Mouse (Mus musculus) midbrain, embryonic 15.5 days (tissue): ENCODE measurements around the gene Bmp6. TPM values are rescaled to one million over a fixed set of nuclear protein-coding genes. Genes with fewer than 3 reads are reported as not detected.

ENCODE experiments used
- ATAC-seq: fragments of 200-750 bp; cut with Nextera tagmentation; replicated peaks from 2 replicates; pipeline ENCODE4 v1.8.0; 2017; ENCODE audit warnings: moderate TSS enrichment
- H3K27ac ChIP-seq: fragments of 300-500 bp; sonication (generic); 2 replicates; pipeline ENCODE4 v1.5.1; 2015; ENCODE audit warnings: mild to moderate bottlenecking, inconsistent platforms
- H3K27me3 ChIP-seq: fragments of 300-500 bp; sonication (generic); replicated peaks from 2 replicates; pipeline ENCODE4 v1.6.1; 2015; ENCODE audit warnings: inconsistent platforms
- H3K36me3 ChIP-seq: fragments of 300-500 bp; sonication (generic); replicated peaks from 2 replicates; pipeline ENCODE4 v1.6.1; 2015; ENCODE audit warnings: inconsistent platforms
- H3K4me1 ChIP-seq: fragments of 300-500 bp; sonication (generic); 2 replicates; pipeline ENCODE4 v1.6.1; 2015; ENCODE audit warnings: inconsistent platforms
- H3K4me2 ChIP-seq: fragments of 300-500 bp; sonication (generic); 2 replicates; pipeline ENCODE4 v1.6.1; 2015; ENCODE audit warnings: inconsistent platforms, mild to moderate bottlenecking, moderate library complexity
- H3K4me3 ChIP-seq: fragments of 300-500 bp; sonication (generic); 2 replicates; pipeline ENCODE4 v1.5.1; 2015; ENCODE audit warnings: mild to moderate bottlenecking, inconsistent platforms
- H3K9ac ChIP-seq: fragments of 300-500 bp; sonication (generic); 2 replicates; pipeline ENCODE4 v1.6.1; 2015; ENCODE audit warnings: mild to moderate bottlenecking, inconsistent platforms
- H3K9me3 ChIP-seq: fragments of 300-500 bp; sonication (generic); 2 replicates; pipeline ENCODE4 v1.6.1; 2016; ENCODE audit warnings: inconsistent platforms
- WGBS: fragments of 180-500 bp; shearing (Covaris S2); methylation state at CpG from one replicate; pipeline ENCODE4 v1.1.7; 2015; ENCODE audit warnings: mixed read lengths; 5-methylcytosine and 5-hydroxymethylcytosine counted together
- polyA plus RNA-seq: library from polyadenylated mRNA; unstranded; fragments of >200 nt; fragmentation: Nextera tagmentation; extraction: Ambion mirVana; gene quantifications from 2 replicates; pipeline ENCODE4 v1.2.1, GENCODE M21; 2015

The Bmp6 gene
- polyA plus RNA-seq, 1 experiment from 2014 or later: 3.3 TPM

- Histone ChIP-seq H3K9me3 (no peaks in the 10 kb centered on the region), H3K9ac (peak overlapping the region; percentile 38), H3K27ac (no peak overlapping the region), H3K4me2 (peak overlapping the region; percentile 83), H3K36me3 (no peaks in the 10 kb centered on the region), H3K4me3 (peak overlapping the region; percentile 45), H3K27me3 (peaks cover 53% of the 10 kb centered on the region), H3K4me1 (peaks cover 28% of the 10 kb centered on the region)
- WGBS: 2% methylated on average over 32 of the region's 32 CpGs
- ATAC-seq: peak; percentile 49
These were observed 519 bp downstream of the Bmp6 start for GRCm38 (mm10) chr13:38345431-38345820.

GRCm38 (mm10) chr13:38346096-38346915, 1.4 kb downstream of the Bmp6 start:
- under 1% methylated on average over 57 of the region's 63 CpGs for WGBS
- peak overlapping the region; percentile 38 for H3K9ac ChIP-seq
- H3K27ac ChIP-seq: no peak overlapping the region
- H3K4me2 ChIP-seq: peak overlapping the region; percentile 83
- H3K27me3 ChIP-seq: peaks cover 56% of the 10 kb centered on the region
- peak; percentile 31 for ATAC-seq
- H3K4me1 ChIP-seq: peaks cover 28% of the 10 kb centered on the region
- no peaks in the 10 kb centered on the region for H3K36me3 ChIP-seq
- peak overlapping the region; percentile 45 for H3K4me3 ChIP-seq
- no peaks in the 10 kb centered on the region for H3K9me3 ChIP-seq

- peak overlapping the region; percentile 83 for H3K4me2 ChIP-seq
- 4% methylated on average over 19 of the region's 19 CpGs for WGBS
- no peaks in the 10 kb centered on the region for H3K9me3 ChIP-seq
- H3K36me3 ChIP-seq: no peaks in the 10 kb centered on the region
- peaks cover 28% of the 10 kb centered on the region for H3K4me1 ChIP-seq
- no peak overlapping the region for H3K27ac ChIP-seq
- H3K9ac ChIP-seq: no peak overlapping the region
- peak overlapping the region; percentile 45 for H3K4me3 ChIP-seq
- 0 out of 2 replicates have a peak, but pooled peaks have one; percentile 7 for ATAC-seq
- peaks cover 59% of the 10 kb centered on the region for H3K27me3 ChIP-seq
These were observed 2.3 kb downstream of the Bmp6 start for GRCm38 (mm10) chr13:38347021-38347774.

GRCm38 (mm10) chr13:38347775-38348135, 2.8 kb downstream of the Bmp6 start:
- ATAC-seq: no peak
- Histone ChIP-seq H3K27me3 (peaks cover 59% of the 10 kb centered on the region), H3K9me3 (no peaks in the 10 kb centered on the region), H3K9ac (no peak overlapping the region), H3K27ac (no peak overlapping the region), H3K4me2 (no peak overlapping the region), H3K36me3 (no peaks in the 10 kb centered on the region), H3K4me1 (peaks cover 28% of the 10 kb centered on the region), H3K4me3 (no peak overlapping the region; the same call in 1 of the 2 replicates)
- 21% methylated on average over 5 of the region's 5 CpGs for WGBS

GRCm38 (mm10) chr13:38349046-38349445, 4.1 kb downstream of the Bmp6 start:
- Histone ChIP-seq H3K9me3 (no peaks in the 10 kb centered on the region), H3K36me3 (no peaks in the 10 kb centered on the region), H3K9ac (no peak overlapping the region), H3K27me3 (peaks cover 54% of the 10 kb centered on the region), H3K4me2 (no peak overlapping the region), H3K4me3 (no peak overlapping the region), H3K4me1 (peaks cover 28% of the 10 kb centered on the region), H3K27ac (no peak overlapping the region)
- 83% methylated on average over 4 of the region's 4 CpGs for WGBS
- no peak for ATAC-seq

- Histone ChIP-seq H3K27ac (no peak overlapping the region), H3K9me3 (no peaks in the 10 kb centered on the region), H3K4me3 (no peak overlapping the region), H3K36me3 (no peaks in the 10 kb centered on the region), H3K27me3 (peaks cover 46% of the 10 kb centered on the region), H3K4me2 (no peak overlapping the region), H3K9ac (no peak overlapping the region), H3K4me1 (peaks cover 26% of the 10 kb centered on the region)
- 78% methylated on average over 5 of the region's 5 CpGs for WGBS
- no peak for ATAC-seq
These were observed 4.9 kb downstream of the Bmp6 start for GRCm38 (mm10) chr13:38349818-38350217.

- H3K9me3 ChIP-seq: no peaks in the 10 kb centered on the region
- no peaks in the 10 kb centered on the region for H3K36me3 ChIP-seq
- no peak overlapping the region for H3K9ac ChIP-seq
- H3K4me2 ChIP-seq: no peak overlapping the region
- ATAC-seq: no peak
- H3K4me3 ChIP-seq: no peak overlapping the region
- WGBS: 29% methylated on average over 5 of the region's 5 CpGs
- peaks cover 25% of the 10 kb centered on the region for H3K27me3 ChIP-seq
- peaks cover 5% of the 10 kb centered on the region for H3K4me1 ChIP-seq
- no peak overlapping the region for H3K27ac ChIP-seq
These were observed 7.1 kb downstream of the Bmp6 start for GRCm38 (mm10) chr13:38351996-38352395.

GRCm38 (mm10) chr13:38352986-38353385, 8.1 kb downstream of the Bmp6 start:
- H3K4me2 ChIP-seq: no peak overlapping the region
- no peaks in the 10 kb centered on the region for H3K9me3 ChIP-seq
- 63% methylated on average over 10 of the region's 10 CpGs for WGBS
- no peaks in the 10 kb centered on the region for H3K4me1 ChIP-seq
- ATAC-seq: no peak
- peaks cover 15% of the 10 kb centered on the region for H3K27me3 ChIP-seq
- H3K4me3 ChIP-seq: no peak overlapping the region
- no peak overlapping the region for H3K9ac ChIP-seq
- H3K27ac ChIP-seq: no peak overlapping the region
- H3K36me3 ChIP-seq: no peaks in the 10 kb centered on the region

- H3K27me3 ChIP-seq: peaks cover 10% of the 10 kb centered on the region; the same call in 1 of the 2 replicates
- H3K4me1 ChIP-seq: no peaks in the 10 kb centered on the region
- peak overlapping the region; percentile 3; the same call in 1 of the 2 replicates for H3K4me2 ChIP-seq
- no peak overlapping the region for H3K4me3 ChIP-seq
- no peak overlapping the region for H3K27ac ChIP-seq
- no peaks in the 10 kb centered on the region for H3K36me3 ChIP-seq
- H3K9me3 ChIP-seq: no peaks in the 10 kb centered on the region
- WGBS: 60% methylated on average over 24 of the region's 24 CpGs
- ATAC-seq: no peak
- H3K9ac ChIP-seq: no peak overlapping the region
These were observed 8.7 kb downstream of the Bmp6 start for GRCm38 (mm10) chr13:38353420-38354255.

- Histone ChIP-seq H3K9me3 (no peaks in the 10 kb centered on the region), H3K4me1 (no peaks in the 10 kb centered on the region), H3K9ac (no peak overlapping the region), H3K4me3 (no peak overlapping the region), H3K27me3 (peaks cover 7% of the 10 kb centered on the region; the same call in 1 of the 2 replicates), H3K36me3 (no peaks in the 10 kb centered on the region), H3K4me2 (no peak overlapping the region), H3K27ac (no peak overlapping the region)
- WGBS: 61% methylated on average over 1 of the region's 1 CpGs
- no peak for ATAC-seq
These were observed 9.4 kb downstream of the Bmp6 start for GRCm38 (mm10) chr13:38354284-38354683.

- H3K4me2 ChIP-seq: no peak overlapping the region
- no peaks in the 10 kb centered on the region for H3K9me3 ChIP-seq
- no peak overlapping the region for H3K4me3 ChIP-seq
- no peak overlapping the region for H3K9ac ChIP-seq
- 80% methylated on average over 4 of the region's 4 CpGs for WGBS
- no peaks in the 10 kb centered on the region for H3K4me1 ChIP-seq
- H3K27me3 ChIP-seq: no peaks in the 10 kb centered on the region
- H3K36me3 ChIP-seq: no peaks in the 10 kb centered on the region
- no peak for ATAC-seq
- no peak overlapping the region for H3K27ac ChIP-seq
These were observed 14.1 kb downstream of the Bmp6 start for GRCm38 (mm10) chr13:38359045-38359444.

- Histone ChIP-seq H3K9me3 (no peaks in the 10 kb centered on the region), H3K4me2 (no peak overlapping the region), H3K4me1 (no peaks in the 10 kb centered on the region), H3K27me3 (no peaks in the 10 kb centered on the region), H3K27ac (no peak overlapping the region), H3K9ac (no peak overlapping the region), H3K4me3 (no peak overlapping the region), H3K36me3 (no peaks in the 10 kb centered on the region)
- ATAC-seq: no peak
- WGBS: 86% methylated on average over 4 of the region's 4 CpGs
These were observed 17.8 kb downstream of the Bmp6 start for GRCm38 (mm10) chr13:38362751-38363150.
